Mouse (Mus musculus) embryonic stem cell, embryonic (primary cell): Measurements from ENCODE around the gene Dennd6b.

ENCODE experiments used
- CTCF ChIA-PET, 4 experiments: fragments of 300-600 bp in 2 of 4; fragments of 350-600 bp in 2 of 4; sonication (Branson Sonifier 250); formaldehyde crosslinking; loops; one replicate each; lab custom pipeline; 2022; ENCODE audit warnings: inconsistent platforms in 2 of 4; lab: Charles Lee
- POLR2A ChIA-PET, 4 experiments: fragments of 300-600 bp in 2 of 4; fragments of 350-600 bp in 2 of 4; sonication (Branson Sonifier 250); formaldehyde crosslinking; loops; one replicate each; lab custom pipeline; 2022; ENCODE audit warnings: antibody characterized with exemption in 4 of 4, inconsistent platforms in 1 of 4; lab: Charles Lee

Gene Dennd6b

DNA sequence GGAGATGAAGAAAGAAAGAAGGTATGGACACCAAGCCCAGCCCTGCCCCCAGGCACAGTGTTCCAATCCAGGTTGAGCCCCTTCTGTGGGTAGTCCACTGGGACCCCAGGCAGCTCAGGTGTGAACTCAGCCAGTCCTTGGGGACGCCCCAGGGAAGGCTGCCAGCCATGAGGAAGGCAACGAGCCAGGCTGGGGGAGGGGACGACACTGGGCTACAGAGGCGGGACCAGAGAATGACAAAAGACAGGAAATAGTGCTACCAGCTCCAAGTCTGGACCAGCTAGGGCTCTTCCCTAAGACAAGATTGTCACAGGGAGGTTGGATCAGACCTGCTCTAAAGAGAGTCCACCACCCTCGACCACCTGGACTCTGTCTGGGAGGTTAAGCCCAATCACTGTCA, 19.2 kb downstream of the Dennd6b start:
- POLR2A ChIA-PET, result interaction anchor here in 3 of 4 experiments (0.7 to 4.6 kb wide), 47 partner anchors 8 to 486 kb away, joined by 3 to 63 read pairs (median 6); partner anchors contain the start of genes Dennd6b (in 3 of the 3), Hdac10 (in 2 of the 3), Mapk11 (in 2 of the 3) and Pim3 (in 2 of the 3)
- CTCF ChIA-PET, result interaction anchor here in 3 of 4 experiments (0.5 to 3.4 kb wide), 13 partner anchors 14 to 1899 kb away, joined by 3 to 14 read pairs (median 4); partner anchors contain the start of genes Hdac10 (in 2 of the 3) and Dennd6b (in 1 of the 3)

GRCm38 (mm10) chr15:89175411-89176155, 20.7 kb downstream of the Dennd6b start:
- ChIA-PET CTCF (interaction anchor here in 3 of 4 experiments (0.6 to 1.2 kb wide), 3 partner anchors 20 to 140 kb away, joined by 3 to 4 read pairs (median 3); partner anchors contain the start of genes Dennd6b (in 2 of the 3) and Sbf1 (in 1 of the 3)), POLR2A (interaction anchor here in 3 of 4 experiments (0.6 to 4.0 kb wide), 13 partner anchors 15 to 467 kb away, joined by 3 to 20 read pairs (median 3); partner anchors contain the start of genes Adm2 (in 1 of the 3), Dennd6b (in 1 of the 3), Mapk12 (in 1 of the 3) and Sco2 (in 1 of the 3))

DNA sequence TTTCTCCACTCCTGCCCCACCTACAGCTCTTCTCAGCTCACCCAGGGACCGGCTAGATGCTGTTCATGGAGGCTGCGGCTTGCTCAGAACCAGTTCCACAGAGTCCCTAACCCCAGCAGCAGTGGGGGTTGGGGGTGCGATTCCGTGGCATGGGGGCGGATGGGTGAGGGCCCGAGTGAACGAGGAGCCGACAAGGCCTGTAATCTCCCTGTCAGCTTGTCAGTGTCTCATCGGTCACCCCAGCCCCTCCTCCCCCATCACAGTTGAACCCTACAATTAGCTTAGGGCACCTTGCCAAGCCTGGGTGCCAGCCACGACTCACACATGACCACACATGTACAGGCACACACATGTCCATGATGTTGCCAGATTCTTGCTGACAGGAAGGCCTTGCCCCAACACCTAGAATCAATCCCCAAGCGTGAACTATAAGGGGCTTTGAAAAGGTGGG, 21.4 kb downstream of the Dennd6b start:
- POLR2A ChIA-PET, result interaction anchor here in 3 of 4 experiments (0.6 to 4.0 kb wide), 23 partner anchors 7 to 466 kb away, joined by 3 to 20 read pairs (median 4); partner anchors contain the start of genes Mapk12 (in 2 of the 3), Adm2 (in 1 of the 3), Dennd6b (in 1 of the 3) and Ppp6r2 (in 1 of the 3)
- CTCF ChIA-PET, result interaction anchor here in 2 of 4 experiments (0.8 to 1.2 kb wide), 3 partner anchors 21 to 46 kb away, joined by 3 to 4 read pairs (median 4); partner anchors contain the start of genes Dennd6b (in 2 of the 2) and Hdac10 (in 1 of the 2)

DNA sequence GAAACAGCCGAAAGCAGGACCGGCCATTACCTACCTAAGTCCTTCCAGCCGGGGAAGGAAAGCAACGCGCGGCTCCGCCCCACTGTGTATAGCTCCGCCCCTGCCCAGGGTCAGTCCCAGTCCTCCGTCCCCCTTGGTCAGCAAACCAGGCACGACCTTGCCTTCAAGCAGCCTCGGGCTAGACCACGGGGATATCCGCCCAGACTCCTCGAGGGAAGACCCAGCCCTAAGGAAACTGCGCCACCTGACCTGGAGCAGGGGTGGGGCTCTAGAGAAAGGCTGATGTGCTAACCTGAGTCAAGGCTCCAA, 22.4 kb downstream of the Dennd6b start:
- CTCF ChIA-PET, result interaction anchor here in 3 of 4 experiments (0.5 to 1.2 kb wide), 3 partner anchors 12 to 72 kb away, joined by 3 read pairs; partner anchors contain the start of gene Dennd6b (in 1 of the 3)
- POLR2A ChIA-PET, result interaction anchor here in 3 of 4 experiments (0.6 to 4.0 kb wide), 23 partner anchors 8 to 465 kb away, joined by 3 to 20 read pairs (median 6); partner anchors contain the start of genes Dennd6b (in 1 of the 3), Hdac10 (in 1 of the 3), Mapk11 (in 1 of the 3) and Mapk12 (in 1 of the 3)

- ChIA-PET CTCF (interaction anchor here in 3 of 4 experiments (0.5 to 2.0 kb wide), 8 partner anchors 11 to 142 kb away, joined by 3 to 5 read pairs (median 3); partner anchors contain the start of gene Dennd6b (in 1 of the 3)), POLR2A (interaction anchor here in 3 of 4 experiments (0.6 to 4.0 kb wide), 34 partner anchors 8 to 479 kb away, joined by 3 to 20 read pairs (median 4); partner anchors contain the start of genes Dennd6b (in 2 of the 3), Mapk11 (in 2 of the 3), Hdac10 (in 1 of the 3) and Pim3 (in 1 of the 3))
Observed at GRCm38 (mm10) chr15:89173024-89173905, 23.0 kb downstream of the Dennd6b start.

- CTCF ChIA-PET, result interaction anchor here in 2 of 4 experiments (0.9 to 2.0 kb wide), 5 partner anchors 10 to 24 kb away, joined by 3 to 5 read pairs (median 3); partner anchors contain the start of gene Dennd6b (in 1 of the 2)
- POLR2A ChIA-PET, result interaction anchor here in 3 of 4 experiments (0.6 to 4.0 kb wide), 21 partner anchors 10 to 478 kb away, joined by 3 to 20 read pairs (median 3); partner anchors contain the start of genes Dennd6b (in 2 of the 3), Mapk11 (in 2 of the 3), Pim3 (in 1 of the 3) and Tubgcp6 (in 1 of the 3)
Observed at GRCm38 (mm10) chr15:89172276-89172935, 23.9 kb downstream of the Dennd6b start.

DNA sequence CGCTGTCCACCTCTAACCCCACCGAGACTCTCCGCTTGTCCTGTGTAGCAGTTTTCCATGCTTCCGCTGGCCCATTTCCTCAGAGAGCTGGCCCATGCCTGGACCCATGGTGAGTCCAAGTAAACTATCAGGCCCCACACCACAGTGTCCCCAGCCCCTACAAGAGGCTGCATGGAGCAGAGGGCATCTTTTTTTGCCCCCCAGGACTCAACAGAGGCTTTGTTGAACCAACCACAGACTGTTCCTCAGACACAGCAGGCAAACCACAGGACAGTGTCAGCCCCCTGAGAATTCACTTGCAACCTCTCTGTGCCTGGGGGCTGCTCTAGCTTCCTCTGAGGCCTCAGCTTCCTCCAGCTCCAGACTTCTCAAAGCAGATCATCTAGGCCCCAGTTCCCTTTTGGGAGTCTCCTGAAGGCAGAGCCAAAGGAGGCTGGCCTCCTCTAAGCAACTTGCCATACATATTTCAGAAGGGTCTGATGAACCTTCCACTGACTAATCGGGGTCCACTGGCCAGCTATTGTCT, 24.7 kb downstream of the Dennd6b start:
- POLR2A ChIA-PET, result interaction anchor here (0.5 to 3.8 kb wide), 11 partner anchors 10 to 265 kb away, joined by 3 to 13 read pairs (median 4); partner anchors contain the start of genes Mapk11 (in 2 of the 4) and Tubgcp6 (in 1 of the 4)
- CTCF ChIA-PET, result interaction anchor here in 2 of 4 experiments (0.7 to 2.0 kb wide), 4 partner anchors 14 to 215 kb away, joined by 3 to 5 read pairs (median 4); partner anchors contain the start of gene Dennd6b (in 1 of the 2)

- CTCF ChIA-PET, result interaction anchor here in 3 of 4 experiments (0.8 to 1.3 kb wide), 6 partner anchors 8 to 342 kb away, joined by 3 to 5 read pairs (median 3); partner anchors contain the start of gene Dennd6b (in 1 of the 3)
- POLR2A ChIA-PET, result interaction anchor here in 3 of 4 experiments (0.7 to 2.8 kb wide), 25 partner anchors 8 to 461 kb away, joined by 3 to 26 read pairs (median 4); partner anchors contain the start of genes Mapk11 (in 2 of the 3), Cpt1b (in 1 of the 3), Dennd6b (in 1 of the 3) and Selenoo (in 1 of the 3)
Observed at GRCm38 (mm10) chr15:89170102-89170501, 26.2 kb downstream of the Dennd6b start.

DNA sequence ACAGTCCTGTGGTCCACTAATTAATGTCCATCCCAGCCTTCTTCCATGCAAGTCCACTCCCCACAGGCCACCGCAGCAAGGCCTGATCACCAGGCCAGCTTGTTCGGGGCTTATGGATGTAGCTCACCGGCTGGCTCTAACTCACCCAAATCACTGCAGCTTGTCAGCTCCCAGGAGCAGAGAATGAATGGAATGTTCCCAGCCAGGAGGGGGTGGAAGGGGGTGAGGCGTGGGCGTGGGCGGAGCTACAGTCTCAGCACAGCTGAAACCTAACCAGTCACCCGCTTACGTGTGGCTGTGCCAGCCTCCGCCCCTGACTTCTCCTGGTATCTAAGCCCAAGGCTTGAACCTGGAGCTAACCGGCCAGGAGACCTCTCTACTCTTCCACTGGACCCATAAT, 26.9 kb downstream of the Dennd6b start:
- POLR2A ChIA-PET, result interaction anchor here in 3 of 4 experiments (0.5 to 2.8 kb wide), 29 partner anchors 8 to 460 kb away, joined by 3 to 26 read pairs (median 4); partner anchors contain the start of genes Mapk11 (in 2 of the 3), Tubgcp6 (in 2 of the 3), Cpt1b (in 1 of the 3) and Dennd6b (in 1 of the 3)
- CTCF ChIA-PET, result interaction anchor here in 3 of 4 experiments (0.7 to 1.5 kb wide), 10 partner anchors 9 to 342 kb away, joined by 3 to 6 read pairs (median 3); partner anchors contain the start of genes Dennd6b (in 1 of the 3) and Hdac10 (in 1 of the 3)

GRCm38 (mm10) chr15:89168922-89169321, 27.4 kb downstream of the Dennd6b start:
- ChIA-PET POLR2A (interaction anchor here in 3 of 4 experiments (0.5 to 2.8 kb wide), 24 partner anchors 8 to 460 kb away, joined by 3 to 26 read pairs (median 4); partner anchors contain the start of genes Mapk11 (in 2 of the 3), Tubgcp6 (in 2 of the 3), Dennd6b (in 1 of the 3) and Selenoo (in 1 of the 3)), CTCF (interaction anchor here in 3 of 4 experiments (0.7 to 1.5 kb wide), 9 partner anchors 11 to 341 kb away, joined by 3 to 6 read pairs (median 3); partner anchors contain the start of genes Dennd6b (in 1 of the 3) and Hdac10 (in 1 of the 3))

GRCm38 (mm10) chr15:89165478-89165877, 30.8 kb downstream of the Dennd6b start:
- ChIA-PET POLR2A (interaction anchor here in 3 of 4 experiments (0.5 to 4.7 kb wide), 9 partner anchors 8 to 298 kb away, joined by 3 to 38 read pairs (median 4); partner anchors contain the start of gene Mapk11 (in 1 of the 3)), CTCF (interaction anchor here in 1 of 4 experiments (1.4 kb wide), 1 partner anchor 30 kb away, joined by 3 read pairs; no protein-coding TSS in a partner anchor)

DNA sequence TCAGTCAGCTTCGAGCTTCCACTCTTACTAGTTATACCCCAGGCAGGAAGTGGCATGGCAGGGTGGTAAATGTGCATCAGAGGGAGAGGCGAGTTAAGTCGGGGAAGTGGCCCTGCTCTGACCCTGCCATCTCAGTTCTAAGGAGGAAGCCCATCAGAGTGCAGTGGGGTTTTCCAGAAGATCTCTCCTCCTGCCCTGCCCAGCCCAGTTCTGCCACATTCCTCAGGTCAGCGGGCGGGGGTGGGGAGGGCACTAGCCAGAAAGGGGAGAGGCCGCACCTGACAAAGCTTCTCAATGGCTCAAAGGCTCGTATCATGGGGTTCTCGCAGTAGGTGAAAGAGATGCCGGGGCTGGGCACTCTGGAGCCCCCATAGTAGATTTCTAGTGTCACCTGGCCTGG, 34.9 kb downstream of the Dennd6b start:
- ChIA-PET POLR2A (interaction anchor here in 2 of 4 experiments (0.6 to 2.2 kb wide), 7 partner anchors 8 to 194 kb away, joined by 3 to 7 read pairs (median 3); partner anchors contain the start of genes Lmf2 (in 1 of the 2) and Ncaph2 (in 1 of the 2)), CTCF (interaction anchor here in 1 of 4 experiments (1.2 to 2.1 kb wide), 2 partner anchors 12 to 33 kb away, joined by 3 to 5 read pairs; partner anchors contain the start of gene Hdac10)

GRCm38 (mm10) chr15:89158516-89158915, 37.8 kb downstream of the Dennd6b start:
- CTCF ChIA-PET, result interaction anchor here in 3 of 4 experiments (1.0 to 2.1 kb wide), 10 partner anchors 8 to 286 kb away, joined by 3 to 6 read pairs (median 4); partner anchors contain the start of genes Hdac10 (in 1 of the 3) and Sco2 (in 1 of the 3)
- POLR2A ChIA-PET, result interaction anchor here in 2 of 4 experiments (0.6 to 2.0 kb wide), 15 partner anchors 9 to 54 kb away, joined by 3 to 9 read pairs (median 4); partner anchors contain the start of genes Mapk11 (in 2 of the 2) and Hdac10 (in 1 of the 2)

GRCm38 (mm10) chr15:89157954-89158353, 38.3 kb downstream of the Dennd6b start:
- POLR2A ChIA-PET, result interaction anchor here in 3 of 4 experiments (0.7 to 2.0 kb wide), 9 partner anchors 10 to 40 kb away, joined by 3 to 8 read pairs (median 4); partner anchors contain the start of gene Hdac10 (in 1 of the 3)
- CTCF ChIA-PET, result interaction anchor here in 3 of 4 experiments (0.6 to 2.1 kb wide), 13 partner anchors 8 to 286 kb away, joined by 3 to 6 read pairs (median 4); partner anchors contain the start of genes Hdac10 (in 2 of the 3), Mapk12 (in 1 of the 3) and Sco2 (in 1 of the 3)
